23 mouse cellular contexts compared by ENCODE assay signal in genomic region chr9:47749160-47749559, GRCm38 (mm10).
"Had no signal": no experiment of that assay in that cellular context is flagged by ENCODE, and none has a peak within 500 bp of the region (broad histone marks: within the 10 kb centered on the region; RNA-seq: fewer than 3 reads in every experiment).

No protein-coding gene starts in this region.

- H3K27ac ChIP-seq: heart, embryonic 10.5 days; hindbrain, embryonic 10.5 days; hindbrain, embryonic 12.5 days; hindbrain, embryonic 14.5 days; intestine, embryonic 15.5 days; limb, embryonic 10.5 days; limb, embryonic 12.5 days; liver, embryonic 13.5 days; liver, embryonic 15.5 days had no signal

- DNase-seq: gastrocnemius, postnatal 10 days; gastrocnemius, postnatal 25 days; heart, adult 18-20 months; heart, postnatal 10 days; heart, postnatal 4 days; kidney, adult 18-20 months; kidney, adult 8-10 months; kidney, postnatal 10 days; kidney, postnatal 25 days; kidney, postnatal 4 days; layer of hippocampus, adult 9-11 months; liver; liver, embryonic 13.5 days; liver, postnatal 0 days had no signal

- H3K4me3 ChIP-seq: heart, embryonic 10.5 days; heart, embryonic 12.5 days; hindbrain, embryonic 10.5 days; hindbrain, embryonic 12.5 days; intestine, embryonic 15.5 days; limb, embryonic 10.5 days; limb, embryonic 12.5 days; liver, embryonic 13.5 days; liver, embryonic 15.5 days had no signal
